Mouse (Mus musculus) intestine, embryonic 14.5 days (tissue): ENCODE results near the gene Pitpna. TPM values are rescaled to one million over a fixed set of nuclear protein-coding genes. Genes with fewer than 3 reads are reported as not detected.

Experiments
- ATAC-seq: fragments of 200-750 bp; cut with Nextera tagmentation; replicated peaks from 2 replicates; pipeline ENCODE4 v1.8.0; 2017; ENCODE audit warnings: low read depth, moderate number of reproducible peaks, moderate TSS enrichment, moderate library complexity; ENCODE audit not compliant: low FRiP score, low TSS enrichment
- DNase-seq: peaks from one replicate; pipeline ENCODE4 v3.0.0-alpha.2; 2018; ENCODE audit warnings: low spot score
- H3K27ac ChIP-seq: fragments of 300-500 bp; sonication (generic); 2 replicates; pipeline ENCODE4 v1.5.1; 2014; ENCODE audit warnings: low read depth, mild to moderate bottlenecking, control low read depth
- H3K27me3 ChIP-seq: fragments of 300-500 bp; sonication (generic); replicated peaks from 2 replicates; pipeline ENCODE4 v1.6.1; 2014; ENCODE audit warnings: low read length, control low read depth; ENCODE audit not compliant: control insufficient read depth, insufficient read depth
- H3K36me3 ChIP-seq: fragments of 300-500 bp; sonication (generic); 2 replicates; pipeline ENCODE4 v1.6.1; 2014; ENCODE audit warnings: low read length, control low read depth; ENCODE audit not compliant: control insufficient read depth, insufficient read depth
- H3K4me1 ChIP-seq: fragments of 300-500 bp; sonication (generic); replicated peaks from 2 replicates; pipeline ENCODE4 v1.6.1; 2014; ENCODE audit warnings: low read length, control low read depth, mixed read lengths; ENCODE audit not compliant: control insufficient read depth, insufficient read depth
- H3K4me2 ChIP-seq: fragments of 300-500 bp; sonication (generic); 2 replicates; pipeline ENCODE4 v1.6.1; 2014; ENCODE audit warnings: low read length
- H3K4me3 ChIP-seq: fragments of 300-500 bp; sonication (generic); 2 replicates; pipeline ENCODE4 v1.5.1; 2014; ENCODE audit warnings: low read depth, low read length, control low read depth, mixed read lengths
- H3K9ac ChIP-seq: fragments of 300-500 bp; sonication (generic); 2 replicates; pipeline ENCODE4 v1.6.1; 2014; ENCODE audit warnings: mild to moderate bottlenecking, low read length
- H3K9me3 ChIP-seq: fragments of 300-500 bp; sonication (generic); 2 replicates; pipeline ENCODE4 v1.6.1; 2016; ENCODE audit warnings: low read length, control low read depth; ENCODE audit not compliant: control insufficient read depth
- WGBS: fragments of 180-500 bp; shearing (Covaris S2); extraction: QIAGEN DNeasy Blood & Tissue Kit; methylation state at CpG from one replicate; pipeline ENCODE4 v1.1.7; 2014; 5-methylcytosine and 5-hydroxymethylcytosine counted together
- polyA plus RNA-seq: library from polyadenylated mRNA; unstranded; fragments of >200 nt; fragmentation: Nextera tagmentation; extraction: Ambion mirVana; gene quantifications from 2 replicates; pipeline ENCODE4 v1.2.1, GENCODE M21; 2014

Pitpna gene
- polyA plus RNA-seq, 1 experiment from 2014 or later, result 82.1 TPM

GRCm38 (mm10) chr11:75630098-75630497, 42.2 kb downstream of the Pitpna start:
- Histone ChIP-seq H3K4me1 (peaks cover 12% of the 10 kb centered on the region; the same call in 1 of the 2 replicates), H3K4me3 (peak overlapping the region; percentile 79), H3K27ac (no peak overlapping the region), H3K4me2 (peak overlapping the region; percentile 52), H3K9me3 (no peaks in the 10 kb centered on the region), H3K9ac (peak overlapping the region; percentile 67), H3K36me3 (peaks cover 34% of the 10 kb centered on the region), H3K27me3 (no peaks in the 10 kb centered on the region)
- DNase-seq (no peak), ATAC-seq (no peak)
- WGBS, result 6% methylated on average over 5 of the region's 5 CpGs

- Histone ChIP-seq H3K4me3 (peak within 1 kb of the TSS; percentile 79), H3K36me3 (peaks cover 31% of the 10 kb centered on the region), H3K9ac (peak within 1 kb of the TSS; percentile 67), H3K4me2 (peak within 1 kb of the TSS; percentile 52), H3K27me3 (no peaks in the 10 kb centered on the region), H3K9me3 (no peaks in the 10 kb centered on the region), H3K27ac (peak within 1 kb of the TSS; percentile 54), H3K4me1 (peaks cover 12% of the 10 kb centered on the region; the same call in 1 of the 2 replicates)
- ATAC-seq, result peak; percentile 98
- WGBS, result under 1% methylated on average over 53 of the region's 53 CpGs
- DNase-seq, result peak; percentile 95
Observed at GRCm38 (mm10) chr11:75630645-75631229, 42.8 kb downstream of the Pitpna start, which contains the start of gene Inpp5k. Gene Inpp5k (plus strand): TSS chr11:75630988.

GRCm38 (mm10) chr11:75631561-75632225, 43.8 kb downstream of the Pitpna start:
- peak overlapping the region; percentile 52 for H3K4me2 ChIP-seq
- peak overlapping the region; percentile 56 for H3K9ac ChIP-seq
- no peaks in the 10 kb centered on the region for H3K27me3 ChIP-seq
- peak overlapping the region; percentile 79 for H3K4me3 ChIP-seq
- H3K36me3 ChIP-seq, result peaks cover 23% of the 10 kb centered on the region; the same call in 1 of the 2 replicates
- WGBS, result 5% methylated on average over 13 of the region's 13 CpGs
- H3K4me1 ChIP-seq, result peaks cover 12% of the 10 kb centered on the region; the same call in 1 of the 2 replicates
- DNase-seq (peak; percentile 63), ATAC-seq (no peak)
- no peaks in the 10 kb centered on the region for H3K9me3 ChIP-seq
- no peak overlapping the region for H3K27ac ChIP-seq

- no peaks in the 10 kb centered on the region for H3K9me3 ChIP-seq
- peaks cover 16% of the 10 kb centered on the region for H3K36me3 ChIP-seq
- DNase-seq (no peak), ATAC-seq (no peak)
- no peaks in the 10 kb centered on the region for H3K27me3 ChIP-seq
- H3K4me3 ChIP-seq, result no peak overlapping the region
- no peak overlapping the region for H3K9ac ChIP-seq
- peaks cover 12% of the 10 kb centered on the region; the same call in 1 of the 2 replicates for H3K4me1 ChIP-seq
- H3K27ac ChIP-seq, result no peak overlapping the region
- no peak overlapping the region for H3K4me2 ChIP-seq
- WGBS, result 91% methylated on average over 5 of the region's 5 CpGs
Observed at GRCm38 (mm10) chr11:75632921-75633320, 45.0 kb downstream of the Pitpna start.

GRCm38 (mm10) chr11:75634801-75635200, 46.9 kb downstream of the Pitpna start:
- Histone ChIP-seq H3K4me1 (peaks cover 12% of the 10 kb centered on the region; the same call in 1 of the 2 replicates), H3K4me2 (no peak overlapping the region), H3K9me3 (no peaks in the 10 kb centered on the region), H3K27me3 (no peaks in the 10 kb centered on the region), H3K4me3 (no peak overlapping the region), H3K9ac (no peak overlapping the region), H3K27ac (no peak overlapping the region), H3K36me3 (peaks cover 18% of the 10 kb centered on the region)
- ATAC-seq (no peak), DNase-seq (no peak)
- WGBS, result 84% methylated on average over 3 of the region's 3 CpGs

- ATAC-seq, result no peak
- no peak overlapping the region for H3K9ac ChIP-seq
- WGBS, result 65% methylated on average over 11 of the region's 11 CpGs
Observed at GRCm38 (mm10) chr11:75635315-75635714, 47.4 kb downstream of the Pitpna start.

GRCm38 (mm10) chr11:75643323-75643722, 55.4 kb downstream of the Pitpna start:
- WGBS, result 86% methylated on average over 5 of the region's 5 CpGs
- no peak for DNase-seq
- no peak overlapping the region for H3K27ac ChIP-seq
- no peak for ATAC-seq
- no peaks in the 10 kb centered on the region for H3K9me3 ChIP-seq
- H3K9ac ChIP-seq, result no peak overlapping the region
- no peaks in the 10 kb centered on the region for H3K27me3 ChIP-seq
- H3K36me3 ChIP-seq, result peaks cover 5% of the 10 kb centered on the region; the same call in 1 of the 2 replicates
- no peaks in the 10 kb centered on the region for H3K4me1 ChIP-seq
- H3K4me2 ChIP-seq, result no peak overlapping the region
- no peak overlapping the region for H3K4me3 ChIP-seq

More at GRCm38 (mm10) chr11:75635315-75635714, 47.4 kb downstream of the Pitpna start:
- Histone ChIP-seq H3K9me3 (no peaks in the 10 kb centered on the region), H3K27me3 (no peaks in the 10 kb centered on the region), H3K4me2 (no peak overlapping the region), H3K27ac (no peak overlapping the region), H3K4me1 (peaks cover 9% of the 10 kb centered on the region; the same call in 1 of the 2 replicates), H3K4me3 (no peak overlapping the region), H3K36me3 (peaks cover 18% of the 10 kb centered on the region)
- DNase-seq, result no peak

- H3K4me1 ChIP-seq, result no peaks in the 10 kb centered on the region
- H3K4me3 ChIP-seq, result no peak overlapping the region
- 79% methylated on average over 9 of the region's 9 CpGs for WGBS
- no peak overlapping the region for H3K9ac ChIP-seq
- no peaks in the 10 kb centered on the region for H3K27me3 ChIP-seq
- H3K27ac ChIP-seq, result no peak overlapping the region
- H3K36me3 ChIP-seq, result no peaks in the 10 kb centered on the region
- no peaks in the 10 kb centered on the region for H3K9me3 ChIP-seq
- H3K4me2 ChIP-seq, result no peak overlapping the region
- DNase-seq (no peak), ATAC-seq (no peak)
Observed at GRCm38 (mm10) chr11:75644684-75645083, 56.8 kb downstream of the Pitpna start.
